Mouse (Mus musculus) embryonic facial prominence, embryonic 14.5 days (tissue): ENCODE results near the gene 4930519P11Rik. TPM values are rescaled to one million over a fixed set of nuclear protein-coding genes. Genes with fewer than 3 reads are reported as not detected.

Experiments used
- ATAC-seq: fragments of 200-750 bp; cut with Nextera tagmentation; 2 replicates; pipeline ENCODE4 v1.8.0; 2017; ENCODE audit warnings: low read depth, moderate number of reproducible peaks, moderate TSS enrichment
- DNase-seq: peaks from one replicate; pipeline ENCODE4 v3.0.0-alpha.2; 2015; ENCODE audit warnings: low spot score
- H3K27ac ChIP-seq: fragments of 300-500 bp; sonication (generic); replicated peaks from 2 replicates; pipeline ENCODE4 v1.5.1; 2014; ENCODE audit warnings: low read depth, mild to moderate bottlenecking, low read length, moderate library complexity
- H3K27me3 ChIP-seq: fragments of 300-500 bp; sonication (generic); replicated peaks from 2 replicates; pipeline ENCODE4 v1.6.1; 2014; ENCODE audit warnings: low read length; ENCODE audit not compliant: control insufficient read depth, insufficient read depth
- H3K36me3 ChIP-seq: fragments of 300-500 bp; sonication (generic); 2 replicates; pipeline ENCODE4 v1.6.1; 2014; ENCODE audit warnings: low read length, mixed read lengths; ENCODE audit not compliant: control insufficient read depth, insufficient read depth
- H3K4me1 ChIP-seq: fragments of 300-500 bp; sonication (generic); 2 replicates; pipeline ENCODE4 v1.6.1; 2014; ENCODE audit warnings: antibody characterized with exemption, low read length; ENCODE audit not compliant: control insufficient read depth, insufficient read depth
- H3K4me2 ChIP-seq: fragments of 300-500 bp; sonication (generic); 2 replicates; pipeline ENCODE4 v1.6.1; 2014; ENCODE audit warnings: low read depth, mild to moderate bottlenecking, low read length, moderate library complexity, mixed read lengths
- H3K4me3 ChIP-seq: fragments of 300-500 bp; sonication (generic); 2 replicates; pipeline ENCODE4 v1.5.1; 2014; ENCODE audit warnings: low read depth, mild to moderate bottlenecking, low read length
- H3K9ac ChIP-seq: fragments of 300-500 bp; sonication (generic); 2 replicates; pipeline ENCODE4 v1.6.1; 2014; ENCODE audit warnings: low read depth, mild to moderate bottlenecking, low read length, moderate library complexity, mixed read lengths
- H3K9me3 ChIP-seq: fragments of 300-500 bp; sonication (generic); 2 replicates; pipeline ENCODE4 v1.6.1; 2016; ENCODE audit warnings: low read length; ENCODE audit not compliant: control insufficient read depth
- WGBS: fragments of 180-500 bp; shearing (Covaris S2); extraction: QIAGEN DNeasy Blood & Tissue Kit; methylation state at CpG from one replicate; pipeline ENCODE4 v1.1.7; 2014; 5-methylcytosine and 5-hydroxymethylcytosine counted together
- polyA plus RNA-seq: library from polyadenylated mRNA; unstranded; fragments of >200 nt; fragmentation: Nextera tagmentation; extraction: Ambion mirVana; gene quantifications from 2 replicates; pipeline ENCODE4 v1.2.1, GENCODE M21; 2014

The 4930519P11Rik gene
- polyA plus RNA-seq, result 0.77 TPM in 1 of 2 replicates, not detected in the other

- peak within 1 kb of the TSS; percentile 65 for H3K4me2 ChIP-seq
- H3K27me3 ChIP-seq, result no peaks in the 10 kb centered on the region
- H3K4me1 ChIP-seq, result no peaks in the 10 kb centered on the region
- under 1% methylated on average over 32 of the region's 98 CpGs for WGBS
- peak within 1 kb of the TSS; percentile 87 for H3K9ac ChIP-seq
- peak; percentile 97 for ATAC-seq
- DNase-seq, result peak; percentile 95
- no peaks in the 10 kb centered on the region for H3K36me3 ChIP-seq
- no peaks in the 10 kb centered on the region for H3K9me3 ChIP-seq
- peak within 1 kb of the TSS; percentile 97 for H3K27ac ChIP-seq
- peak within 1 kb of the TSS; percentile 65 for H3K4me3 ChIP-seq
Observed at GRCm38 (mm10) chr2:154613118-154614115, at the start of gene 4930519P11Rik, which contains the start of gene Zfp341. TSS of gene 4930519P11Rik (minus strand) at chr2:154613437. TSS of gene Zfp341 (plus strand) at chr2:154613297.

GRCm38 (mm10) chr2:154659531-154660074 lies 46.4 kb upstream of the 4930519P11Rik start:
- Histone ChIP-seq H3K27me3 (no peaks in the 10 kb centered on the region), H3K4me1 (peaks cover 16% of the 10 kb centered on the region), H3K4me3 (no peak overlapping the region), H3K9me3 (no peaks in the 10 kb centered on the region), H3K36me3 (peaks cover 29% of the 10 kb centered on the region), H3K9ac (peak overlapping the region; percentile 3; the same call in 1 of the 2 replicates), H3K4me2 (peak overlapping the region; percentile 78), H3K27ac (no peak overlapping the region)
- ATAC-seq (no peak), DNase-seq (no peak)
- WGBS, result 88% methylated on average over 4 of the region's 5 CpGs

DNA sequence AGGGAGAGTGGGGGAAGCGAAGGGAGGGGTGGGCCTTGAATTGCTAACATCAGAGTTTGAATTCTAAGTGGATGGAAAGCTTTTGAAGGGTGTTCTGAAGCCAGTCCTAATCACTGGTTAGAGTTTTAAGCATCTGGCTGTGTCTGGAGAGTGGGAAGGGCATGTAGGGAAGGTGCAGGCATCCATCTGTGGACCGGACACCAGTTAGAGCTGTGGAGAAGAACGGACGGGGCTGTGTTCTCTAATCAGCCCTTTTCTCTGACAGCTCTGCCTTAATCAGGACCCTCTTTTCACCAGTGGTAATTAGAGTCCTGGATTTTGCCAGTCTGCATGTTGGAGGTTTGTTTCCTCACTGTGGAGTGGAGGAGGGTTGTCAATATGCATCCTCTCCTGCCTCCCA lies 45.8 kb upstream of the 4930519P11Rik start:
- Histone ChIP-seq H3K9ac (peak overlapping the region; percentile 3; the same call in 1 of the 2 replicates), H3K27ac (no peak overlapping the region), H3K27me3 (no peaks in the 10 kb centered on the region), H3K4me1 (peaks cover 16% of the 10 kb centered on the region), H3K36me3 (peaks cover 24% of the 10 kb centered on the region), H3K4me3 (peak overlapping the region; percentile 70; the same call in 1 of the 2 replicates), H3K4me2 (peak overlapping the region; percentile 78), H3K9me3 (no peaks in the 10 kb centered on the region)
- ATAC-seq (no peak), DNase-seq (no peak)
- WGBS, result 77% methylated on average over 4 of the region's 4 CpGs

DNA sequence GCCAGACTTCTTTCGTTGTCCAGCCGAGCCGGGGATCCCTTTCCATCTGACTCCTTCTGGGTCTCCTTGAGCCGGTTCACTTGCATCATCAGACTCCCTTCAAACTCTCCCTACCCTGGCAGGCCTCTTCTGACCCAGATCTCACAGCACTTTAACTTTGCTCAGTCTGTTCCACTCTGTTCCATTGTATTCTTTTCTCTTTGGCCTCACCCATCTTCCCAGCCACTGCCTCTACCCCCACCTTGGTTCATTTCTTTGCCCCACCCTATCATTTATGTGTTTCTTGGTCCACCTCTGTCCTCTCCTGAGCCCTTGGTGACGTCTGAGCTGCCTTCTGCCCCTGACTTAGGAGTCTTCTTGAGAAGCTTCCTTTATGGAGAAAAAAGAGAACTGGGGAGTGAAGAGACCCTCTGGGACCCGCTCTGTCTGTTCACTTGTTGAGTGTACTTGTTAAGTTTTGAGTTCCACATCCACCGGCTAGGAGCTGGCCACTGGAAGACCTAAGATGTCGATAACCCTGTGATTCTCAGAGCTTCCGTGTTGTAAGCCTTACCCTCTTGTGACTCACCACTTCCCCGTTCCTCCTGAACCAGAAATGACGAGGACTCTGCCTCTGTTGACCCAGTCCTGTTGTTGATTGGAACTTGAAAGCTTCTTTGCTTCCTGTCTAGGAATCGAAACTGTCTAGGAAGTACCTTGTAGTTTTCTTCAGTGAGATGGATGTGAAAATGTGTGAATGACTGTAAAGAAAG lies 44.4 kb upstream of the 4930519P11Rik start:
- WGBS, result 8% methylated on average over 12 of the region's 12 CpGs
- Histone ChIP-seq H3K9me3 (no peaks in the 10 kb centered on the region), H3K4me1 (peaks cover 16% of the 10 kb centered on the region), H3K9ac (peak overlapping the region; percentile 87), H3K4me3 (peak overlapping the region; percentile 70), H3K36me3 (peaks cover 23% of the 10 kb centered on the region), H3K27me3 (no peaks in the 10 kb centered on the region), H3K4me2 (peak overlapping the region; percentile 78), H3K27ac (peak overlapping the region; percentile 88)
- DNase-seq (peak; percentile 52), ATAC-seq (no peak)

DNA sequence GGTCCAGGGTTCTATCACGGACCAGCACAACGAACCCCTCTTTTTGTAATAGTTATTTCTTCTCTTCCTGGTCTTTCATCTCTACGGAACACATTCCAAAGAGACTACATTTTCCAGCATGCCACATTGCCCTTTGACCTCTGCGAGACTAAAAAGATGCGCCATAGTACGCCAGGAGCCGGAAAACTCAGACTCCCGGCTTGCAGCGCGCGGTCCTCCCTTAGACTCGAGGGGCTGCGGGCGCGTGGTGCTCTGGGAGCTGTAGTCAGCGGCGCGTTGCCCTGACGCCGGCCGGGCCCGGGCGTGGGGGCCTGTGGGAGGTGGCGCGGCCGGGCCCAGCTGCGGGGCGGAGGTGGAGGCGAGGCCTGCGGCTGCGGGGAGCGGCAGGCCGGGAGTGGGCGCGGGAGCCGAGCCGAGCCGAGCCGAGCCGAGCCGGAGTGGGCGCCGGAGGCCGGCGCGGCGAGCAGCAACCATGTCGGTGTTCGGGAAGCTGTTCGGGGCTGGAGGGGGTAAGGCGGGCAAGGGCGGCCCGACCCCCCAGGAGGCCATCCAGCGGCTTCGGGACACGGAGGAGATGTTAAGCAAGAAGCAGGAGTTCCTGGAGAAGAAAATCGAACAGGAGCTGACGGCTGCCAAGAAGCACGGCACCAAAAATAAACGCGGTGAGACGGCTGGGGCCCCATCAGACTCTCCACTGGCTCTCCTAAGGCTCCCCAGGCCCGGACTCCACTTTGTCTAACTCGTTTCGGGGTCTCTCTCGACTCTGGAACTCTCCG lies 43.7 kb upstream of the 4930519P11Rik start:
- ATAC-seq, result peak; percentile 100
- H3K4me1 ChIP-seq, result peaks cover 16% of the 10 kb centered on the region
- peak overlapping the region; percentile 78 for H3K4me2 ChIP-seq
- peak overlapping the region; percentile 87 for H3K9ac ChIP-seq
- H3K9me3 ChIP-seq, result no peaks in the 10 kb centered on the region
- H3K27ac ChIP-seq, result peak overlapping the region; percentile 88
- peak; percentile 100 for DNase-seq
- under 1% methylated on average over 38 of the region's 67 CpGs for WGBS
- H3K36me3 ChIP-seq, result peaks cover 19% of the 10 kb centered on the region
- peak overlapping the region; percentile 70 for H3K4me3 ChIP-seq
- no peaks in the 10 kb centered on the region for H3K27me3 ChIP-seq

DNA sequence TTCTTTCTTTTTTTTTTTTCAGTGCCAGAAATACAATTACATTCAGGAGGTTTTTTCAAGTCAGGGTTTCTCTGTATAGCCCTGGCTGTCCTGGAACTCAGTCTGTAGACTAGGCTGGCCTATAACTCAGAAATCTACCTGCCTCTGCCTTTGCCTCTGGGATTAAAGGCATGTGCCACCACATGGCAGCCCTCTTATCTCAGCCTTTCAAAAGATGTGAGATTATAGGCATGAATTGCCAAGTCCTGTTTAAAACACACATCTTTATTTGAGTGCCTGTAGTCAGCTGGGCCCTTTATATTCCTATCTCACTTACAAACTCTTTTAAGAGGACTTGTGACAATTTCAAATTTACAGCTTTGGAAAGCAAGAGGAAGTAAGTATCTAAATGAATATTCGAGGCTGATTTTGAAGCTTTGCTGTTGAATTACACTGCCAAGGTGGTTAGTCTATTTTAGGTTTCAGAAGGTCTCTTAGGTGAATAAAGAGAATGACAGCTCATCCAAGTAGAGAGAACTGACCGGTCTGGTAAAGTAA lies 42.7 kb upstream of the 4930519P11Rik start:
- H3K4me3 ChIP-seq, result peak overlapping the region; percentile 70
- H3K4me2 ChIP-seq, result peak overlapping the region; percentile 78
- H3K27me3 ChIP-seq, result no peaks in the 10 kb centered on the region

DNA sequence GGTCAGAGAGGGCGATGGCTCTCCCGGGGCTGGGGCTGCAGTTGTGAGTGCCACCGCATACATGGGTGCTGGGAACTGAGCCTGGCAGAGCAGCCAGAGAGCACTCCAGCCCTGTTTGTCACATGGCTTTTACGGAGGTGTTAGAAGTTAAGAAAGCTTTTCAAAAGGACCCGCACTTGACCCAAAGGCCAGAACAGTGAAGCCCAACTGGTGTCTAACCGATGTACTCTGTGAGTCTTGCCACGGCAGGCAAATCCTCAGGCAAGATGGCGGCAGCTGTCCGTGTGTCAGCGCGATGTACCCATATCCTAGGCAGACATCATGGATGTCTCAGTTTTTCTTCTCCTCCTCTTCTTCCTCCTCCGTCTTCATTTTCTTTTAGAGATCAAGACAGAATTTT lies 41.7 kb upstream of the 4930519P11Rik start:
- WGBS, result 95% methylated on average over 12 of the region's 12 CpGs
- Histone ChIP-seq H3K36me3 (0 out of 2 replicates have a peak, but pooled peaks cover 6% of the 10 kb centered on the region), H3K4me3 (no peak overlapping the region), H3K4me1 (peaks cover 16% of the 10 kb centered on the region), H3K27me3 (no peaks in the 10 kb centered on the region), H3K9ac (no peak overlapping the region), H3K9me3 (no peaks in the 10 kb centered on the region), H3K4me2 (no peak overlapping the region), H3K27ac (no peak overlapping the region)
- ATAC-seq (no peak), DNase-seq (no peak)

More for the DNA sequence above, 42.7 kb upstream of the 4930519P11Rik start:
- Histone ChIP-seq H3K27ac (no peak overlapping the region; the same call in 1 of the 2 replicates), H3K36me3 (peaks cover 9% of the 10 kb centered on the region; the same call in 1 of the 2 replicates), H3K9ac (0 out of 2 replicates have a peak overlapping the region, but pooled peaks have one; percentile 43), H3K4me1 (peaks cover 16% of the 10 kb centered on the region), H3K9me3 (no peaks in the 10 kb centered on the region)
- WGBS, result 81% methylated on average over 2 of the region's 2 CpGs
- no peak for ATAC-seq
- DNase-seq, result no peak
